ENCODE assay signal across 7 mouse cellular contexts in genomic region chr10:84577071-84577727, GRCm38 (mm10). TPM values are rescaled to one million over a fixed set of nuclear protein-coding genes. Genes with fewer than 3 reads are reported as not detected.
DNase-seq lines count a peak whose midpoint lies in the region; ATAC-seq lines count a peak whose summit lies in the region.

No protein-coding gene starts in this region.

- peak; percentile 27 for ATAC-seq in intestine, embryonic 16.5 days

- H3K27me3 ChIP-seq in intestine, embryonic 16.5 days (replicated peaks; ENCODE audit: control insufficient read depth, insufficient read depth, low read length): no peaks in the 10 kb centered on the region
- H3K27me3 ChIP-seq in midbrain, embryonic 10.5 days (ENCODE audit: low read depth, poor library complexity, severe bottlenecking): peaks cover 17% of the 10 kb centered on the region

- peak overlapping the region; percentile 73 for H3K4me2 ChIP-seq in intestine, embryonic 16.5 days (ENCODE audit: low read depth, low read length)

- H3K4me1 ChIP-seq in intestine, embryonic 16.5 days (ENCODE audit: control insufficient read depth, insufficient read depth, low read length): 0 out of 2 replicates have a peak, but pooled peaks cover 3% of the 10 kb centered on the region
- H3K4me1 ChIP-seq in midbrain, embryonic 10.5 days: peaks cover 20% of the 10 kb centered on the region; the same call in 1 of the 2 replicates

- H3K36me3 ChIP-seq in intestine, embryonic 16.5 days (ENCODE audit: control insufficient read depth, insufficient read depth, low read length): no peaks in the 10 kb centered on the region
- no peaks in the 10 kb centered on the region for H3K36me3 ChIP-seq in midbrain, embryonic 10.5 days

- peak overlapping the region; percentile 77 for H3K4me3 ChIP-seq in intestine, embryonic 16.5 days (ENCODE audit: low read length)
- peak overlapping the region; percentile 87 for H3K4me3 ChIP-seq in midbrain, embryonic 10.5 days

- WGBS in intestine, embryonic 16.5 days: 2% methylated on average over 38 of the region's 38 CpGs
- WGBS in midbrain, embryonic 10.5 days: 6% methylated on average over 38 of the region's 38 CpGs

- intact Hi-C loops in gastrocnemius, postnatal 36 days (cut with DNase I): no loop called here
- intact Hi-C loops in left cerebral cortex, postnatal 36 days (cut with DNase I): loop anchor here (5.0 kb wide), 1 partner anchor 45 kb away; the partner anchor contains the start of gene Ckap4

- DNase-seq in adrenal gland, adult 18-20 months (ENCODE audit: low spot score in 2 of 2): peak; percentile 71 to 74
- DNase-seq in embryo, embryonic 11.5 days (ENCODE audit: low read depth, low spot score): peak; percentile 42
- DNase-seq in gastrocnemius, postnatal 36 days: peak; percentile 76 to 77
- peak; percentile 65 to 71 for DNase-seq in left cerebral cortex, postnatal 36 days (ENCODE audit: low spot score in 2 of 2)
- DNase-seq in midbrain, embryonic 10.5 days (ENCODE audit: low spot score): peak; percentile 58
- peak; percentile 56 to 61 for DNase-seq in right cerebral cortex, postnatal 36 days (ENCODE audit: low spot score in 2 of 2)

- H3K27ac ChIP-seq in intestine, embryonic 16.5 days (ENCODE audit: low read length): peak overlapping the region; percentile 65
- H3K27ac ChIP-seq in midbrain, embryonic 10.5 days (replicated peaks): peak overlapping the region; percentile 94

- H3K9ac ChIP-seq in intestine, embryonic 16.5 days (ENCODE audit: low read depth, low read length): peak overlapping the region; percentile 70

- H3K9me3 ChIP-seq in intestine, embryonic 16.5 days (ENCODE audit: control insufficient read depth, low read length): no peaks in the 10 kb centered on the region
- no peaks in the 10 kb centered on the region for H3K9me3 ChIP-seq in midbrain, embryonic 10.5 days (replicated peaks)

RNA-seq across cellular contexts. Expression of gene Tcp11l2, which starts 0.8 kb away (rescaled TPM):
- total RNA-seq in adrenal gland, adult 18-20 months (2021): 10 to 100 TPM; 28.1 to 40.9 TPM
- total RNA-seq in gastrocnemius, postnatal 36 days (2021): 10 to 100 TPM; 55.9 to 65.8 TPM
- 13.4 and 13.6 TPM in 2 replicates for polyA plus RNA-seq in intestine, embryonic 16.5 days (2015; fragmentation: Nextera tagmentation; extraction: Ambion mirVana)
- total RNA-seq in left cerebral cortex, postnatal 36 days (2021): 10 to 100 TPM; 20.8 to 24.9 TPM
- polyA plus RNA-seq in midbrain, embryonic 10.5 days (2016; fragmentation: Nextera tagmentation; extraction: Ambion mirVana): 2.8 and 5.8 TPM in 2 replicates

RNA-seq across cellular contexts. Expression of gene Ckap4, which starts 43.3 kb away (rescaled TPM):
- total RNA-seq in adrenal gland, adult 18-20 months (2021): 10 to 100 TPM; 26.0 to 34.3 TPM
- total RNA-seq in gastrocnemius, postnatal 36 days (2021): 10 to 100 TPM; 12.7 to 13.8 TPM
- polyA plus RNA-seq in intestine, embryonic 16.5 days (2015; fragmentation: Nextera tagmentation; extraction: Ambion mirVana): 14.4 and 19.9 TPM in 2 replicates
- 10 to 100 TPM; 22.3 to 23.5 TPM for total RNA-seq in left cerebral cortex, postnatal 36 days (2021)
- 66.1 and 69.7 TPM in 2 replicates for polyA plus RNA-seq in midbrain, embryonic 10.5 days (2016; fragmentation: Nextera tagmentation; extraction: Ambion mirVana)

RNA-seq across cellular contexts. Expression of gene Polr3b, which starts 44.9 kb away (rescaled TPM):
- total RNA-seq in adrenal gland, adult 18-20 months (2021): 10 to 100 TPM; 15.3 to 28.2 TPM
- 10 to 100 TPM in 1 of 2 experiments, 1 to 10 TPM in 1; 8.2 to 10.9 TPM for total RNA-seq in gastrocnemius, postnatal 36 days (2021)
- polyA plus RNA-seq in intestine, embryonic 16.5 days (2015; fragmentation: Nextera tagmentation; extraction: Ambion mirVana): 10.4 and 10.5 TPM in 2 replicates
- total RNA-seq in left cerebral cortex, postnatal 36 days (2021): 10 to 100 TPM; 13.0 to 16.0 TPM
- polyA plus RNA-seq in midbrain, embryonic 10.5 days (2016; fragmentation: Nextera tagmentation; extraction: Ambion mirVana): 14.4 and 16.6 TPM in 2 replicates

Comparison
In these comparisons a context has a peak if more than half of its experiments do, and no peak if none do; other contexts are left out.
1. Peak in every context shown above with its lines: DNase-seq, ATAC-seq, H3K4me3 ChIP-seq and H3K27ac ChIP-seq.